ENCODE assay signal across 8 mouse cellular contexts in genomic region chr17:23740598-23741021, GRCm38 (mm10). TPM values are rescaled to one million over a fixed set of nuclear protein-coding genes. Genes with fewer than 3 reads are reported as not detected.
DNase-seq lines count a peak whose midpoint lies in the region; ATAC-seq and TF ChIP-seq lines count a peak whose summit lies in the region.

Gene Paqr4 (minus strand): TSS chr17:23740867.

- H3K9me3 ChIP-seq in hindbrain, embryonic 14.5 days (ENCODE audit: control insufficient read depth, low read length), result no peaks in the 10 kb centered on the region
- no peaks in the 10 kb centered on the region for H3K9me3 ChIP-seq in liver, embryonic 13.5 days (replicated peaks)

- H3K4me2 ChIP-seq in hindbrain, embryonic 14.5 days (replicated peaks), result peak within 1 kb of the TSS; percentile 70
- peak within 1 kb of the TSS; percentile 99 for H3K4me2 ChIP-seq in liver, embryonic 13.5 days

- 6% methylated on average over 13 of the region's 13 CpGs for WGBS in kidney, adult 2 months
- WGBS in hindbrain, embryonic 14.5 days, result 7% methylated on average over 13 of the region's 13 CpGs
- 1% methylated on average over 13 of the region's 13 CpGs for WGBS in liver, embryonic 13.5 days (ENCODE audit: insufficient replicate concordance)

- TF ChIP-seq CTCF in kidney, adult 2 months (conservative IDR thresholded peaks at IDR 0.05; ENCODE audit: insufficient read depth, insufficient read length, low read depth, low read length), result no peak

- DNase-seq in kidney, adult 2 months, result no peak
- DNase-seq in kidney, postnatal 10 days, result no peak
- DNase-seq in MN1 (ENCODE audit: low spot score), result peak; percentile 39
- DNase-seq in hindbrain, embryonic 14.5 days (ENCODE audit: low spot score), result no peak
- DNase-seq in liver, embryonic 13.5 days, result no peak
- peak; percentile 66 to 78 for DNase-seq in spleen, postnatal 4 days (ENCODE audit: low spot score in 2 of 2)
- DNase-seq in embryo, embryonic 10.5 days (ENCODE audit: low spot score), result no peak

- peak within 1 kb of the TSS; percentile 94 for H3K9ac ChIP-seq in hindbrain, embryonic 14.5 days
- peak within 1 kb of the TSS; percentile 80 for H3K9ac ChIP-seq in liver, embryonic 13.5 days

- H3K27me3 ChIP-seq in kidney, adult 2 months (replicated peaks; ENCODE audit: control insufficient read depth, insufficient read depth, low read length), result peaks cover 1% of the 10 kb centered on the region; the same call in 1 of the 2 replicates
- peaks cover 46% of the 10 kb centered on the region for H3K27me3 ChIP-seq in hindbrain, embryonic 14.5 days (ENCODE audit: control insufficient read depth, insufficient read depth, low read length)
- peaks cover 84% of the 10 kb centered on the region for H3K27me3 ChIP-seq in liver, embryonic 13.5 days

- no peak for TF ChIP-seq POLR2A in kidney, adult 2 months (IDR thresholded peaks at IDR 0.05; ENCODE audit: low read depth, low read length)

- ATAC-seq in erythroid progenitor cell, adult 5-6 weeks (replicated peaks; ENCODE audit: low FRiP score, poor library complexity, severe bottlenecking), result peak; percentile 73
- no peak; the same call in 1 of the 2 replicates for ATAC-seq in hindbrain, embryonic 14.5 days (ENCODE audit: low FRiP score)
- peak; percentile 84 for ATAC-seq in liver, embryonic 13.5 days (ENCODE audit: low read depth)

- H3K4me1 ChIP-seq in kidney, adult 2 months (ENCODE audit: control insufficient read depth, insufficient read depth, low read length), result no peaks in the 10 kb centered on the region
- H3K4me1 ChIP-seq in hindbrain, embryonic 14.5 days (replicated peaks; ENCODE audit: control insufficient read depth, insufficient read depth, low read length), result peaks cover 25% of the 10 kb centered on the region
- peaks cover 56% of the 10 kb centered on the region for H3K4me1 ChIP-seq in liver, embryonic 13.5 days (replicated peaks)

- no peaks in the 10 kb centered on the region for H3K36me3 ChIP-seq in kidney, adult 2 months (ENCODE audit: control insufficient read depth, insufficient read depth, low read length)
- peaks cover 17% of the 10 kb centered on the region; the same call in 1 of the 2 replicates for H3K36me3 ChIP-seq in hindbrain, embryonic 14.5 days (replicated peaks; ENCODE audit: control insufficient read depth, insufficient read depth)
- peaks cover 19% of the 10 kb centered on the region for H3K36me3 ChIP-seq in liver, embryonic 13.5 days

- no peak within 1 kb of the TSS for H3K27ac ChIP-seq in kidney, adult 2 months (ENCODE audit: insufficient read depth, low read depth, low read length)
- peak within 1 kb of the TSS; percentile 82 for H3K27ac ChIP-seq in hindbrain, embryonic 14.5 days
- 0 out of 2 replicates have a peak within 1 kb of the TSS, but pooled peaks have one; percentile 47 for H3K27ac ChIP-seq in liver, embryonic 13.5 days

- H3K4me3 ChIP-seq in kidney, adult 2 months (ENCODE audit: insufficient read depth, low read depth, low read length), result peak within 1 kb of the TSS; percentile 62
- H3K4me3 ChIP-seq in hindbrain, embryonic 14.5 days (replicated peaks; ENCODE audit: low read length), result peak within 1 kb of the TSS; percentile 91
- H3K4me3 ChIP-seq in liver, embryonic 13.5 days (replicated peaks), result peak within 1 kb of the TSS; percentile 69

RNA-seq across cellular contexts. Expression of gene Paqr4, which starts in this region (rescaled TPM):
- polyA plus RNA-seq in kidney, adult 2 months (2012; rRNA removed), result 9.7 and 10.8 TPM in 2 replicates
- total RNA-seq in erythroid progenitor cell, adult 5-6 weeks (2015; ENCODE audit: low replicate concordance), result 1.4 and 10.1 TPM in 2 replicates
- 7.5 and 11.2 TPM in 2 replicates for total RNA-seq in erythroid progenitor cell, adult 5-6 weeks (2017; ENCODE audit: low replicate concordance)
- 57.5 and 62.8 TPM in 2 replicates for polyA plus RNA-seq in hindbrain, embryonic 14.5 days (2014; fragmentation: Nextera tagmentation; extraction: Ambion mirVana)
- 7.8 and 7.9 TPM in 2 replicates for polyA plus RNA-seq in liver, embryonic 13.5 days (2015; fragmentation: Nextera tagmentation; extraction: Ambion mirVana)

Comparison
In these comparisons a context has a peak if more than half of its experiments do, and no peak if none do; other contexts are left out.
1. DNase-seq: peak in MN1 (single experiment) and spleen, postnatal 4 days (2 of 2); none in kidney, adult 2 months (single experiment), kidney, postnatal 10 days (single experiment), hindbrain, embryonic 14.5 days (single experiment), liver, embryonic 13.5 days (single experiment) and embryo, embryonic 10.5 days (single experiment).
2. Peak in every context shown above with its lines, with median percentiles within 50 percentile points of each other: H3K4me3 ChIP-seq.